Mouse (Mus musculus): Measurements from ENCODE around the gene Map3k6. TPM values are rescaled to one million over a fixed set of nuclear protein-coding genes. Genes with fewer than 3 reads are reported as not detected.

The Map3k6 gene
- polyA plus RNA-seq, 1 experiment, result 1.2 TPM

DNA sequence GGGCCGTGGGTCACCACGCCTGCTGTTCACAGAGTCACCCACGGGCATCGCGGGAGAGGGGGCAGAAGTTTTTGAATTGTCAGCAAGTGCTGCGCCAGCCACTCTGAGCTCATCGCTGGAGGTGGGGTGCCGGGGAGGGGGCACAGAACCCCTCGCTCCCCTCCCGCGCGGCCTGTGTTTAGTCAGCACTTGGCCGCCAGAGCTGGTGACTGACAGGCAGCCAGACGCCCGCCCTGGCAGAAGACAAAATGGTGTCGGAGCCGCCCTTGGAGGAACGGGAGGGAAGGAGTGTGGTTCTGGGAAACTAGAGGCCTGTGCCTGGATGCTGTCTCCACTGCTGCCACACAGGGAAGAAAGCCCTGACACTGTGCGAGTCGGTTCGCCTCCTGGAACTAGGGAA lies 40.3 kb upstream of the Map3k6 start:
- TF ChIP-seq GATA1 (IDR thresholded peaks at IDR 0.05; ENCODE audit: low read length) (no peak), TAL1 (IDR thresholded peaks at IDR 0.05; ENCODE audit: low read length) (no peak)
- Histone ChIP-seq H3K9me3 (ENCODE audit: control insufficient read depth, low read length) (no peaks in the 10 kb centered on the region), H3K4me3 (replicated peaks) (no peak overlapping the region), H3K4me1 (ENCODE audit: control insufficient read depth) (peaks cover 13% of the 10 kb centered on the region), H3K27me3 (ENCODE audit: control insufficient read depth) (no peaks in the 10 kb centered on the region), H3K36me3 (ENCODE audit: control insufficient read depth) (peaks cover 27% of the 10 kb centered on the region)

DNA sequence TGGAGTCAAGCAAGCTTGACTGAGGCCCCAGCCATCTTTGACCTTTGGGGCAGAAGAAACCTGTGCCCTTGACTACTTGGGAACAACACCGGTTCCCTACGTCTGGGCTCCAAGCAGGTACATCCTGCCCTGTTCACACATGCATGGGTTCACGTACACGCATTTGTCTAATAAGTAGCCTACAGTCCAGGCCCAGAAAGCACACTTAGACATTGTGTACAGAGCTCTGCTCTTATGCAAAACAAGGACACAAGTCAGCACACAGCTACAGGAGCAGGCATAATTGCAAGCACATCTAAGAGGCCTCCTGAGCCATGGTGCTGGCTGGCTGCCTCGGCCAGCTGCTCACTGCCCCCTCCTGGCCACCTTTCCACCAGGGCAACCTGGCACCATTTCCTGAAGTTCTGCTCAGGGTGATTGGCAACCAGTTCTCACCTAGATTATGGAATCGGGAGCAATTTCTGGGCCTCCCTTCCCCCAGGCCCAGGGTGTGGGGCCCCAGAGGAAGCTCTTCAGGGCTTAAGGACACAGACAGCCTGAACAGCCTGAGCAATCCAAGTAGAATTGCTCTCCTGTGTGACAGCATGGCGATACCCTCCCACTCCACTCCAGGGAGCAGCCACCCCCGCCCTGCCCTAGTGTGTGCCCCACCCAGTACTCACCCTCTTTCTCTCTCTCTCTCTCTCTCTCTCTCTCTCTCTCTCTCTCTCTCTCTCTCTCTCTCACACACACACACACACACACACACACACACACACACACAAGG lies 39.4 kb upstream of the Map3k6 start:
- no peaks in the 10 kb centered on the region for H3K27me3 ChIP-seq (ENCODE audit: control insufficient read depth)
- peaks cover 18% of the 10 kb centered on the region for H3K36me3 ChIP-seq (ENCODE audit: control insufficient read depth)
- H3K4me1 ChIP-seq (ENCODE audit: control insufficient read depth), result peaks cover 13% of the 10 kb centered on the region
- TF ChIP-seq GATA1 (IDR thresholded peaks at IDR 0.05; ENCODE audit: low read length) (no peak), TAL1 (IDR thresholded peaks at IDR 0.05; ENCODE audit: low read length) (no peak)
- no peak overlapping the region for H3K4me3 ChIP-seq (replicated peaks)
- H3K9me3 ChIP-seq (ENCODE audit: control insufficient read depth, low read length), result no peaks in the 10 kb centered on the region

DNA sequence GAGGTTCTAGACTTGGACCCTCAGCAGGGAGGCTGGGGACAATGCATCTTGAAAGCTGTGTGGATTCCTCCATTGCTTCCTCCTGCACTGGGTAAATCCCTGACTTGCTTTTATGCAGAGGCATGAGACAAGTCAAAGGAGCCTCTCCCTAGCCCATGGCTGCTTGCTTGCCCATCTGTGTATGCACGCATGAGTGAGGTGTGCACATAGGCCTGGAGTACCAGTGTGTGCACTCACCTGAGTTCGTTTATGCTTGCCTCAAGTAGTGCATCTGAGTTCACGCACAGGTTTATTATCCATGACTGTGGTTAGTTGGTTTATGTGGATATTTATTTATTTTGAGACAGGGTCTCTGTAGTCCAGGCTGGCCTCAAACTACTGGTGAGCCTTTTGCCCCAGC lies 38.4 kb upstream of the Map3k6 start:
- TF ChIP-seq GATA1 (IDR thresholded peaks at IDR 0.05; ENCODE audit: low read length) (no peak), TAL1 (IDR thresholded peaks at IDR 0.05; ENCODE audit: low read length) (no peak)
- Histone ChIP-seq H3K9me3 (ENCODE audit: control insufficient read depth, low read length) (no peaks in the 10 kb centered on the region), H3K27me3 (ENCODE audit: control insufficient read depth) (no peaks in the 10 kb centered on the region), H3K4me1 (ENCODE audit: control insufficient read depth) (peaks cover 13% of the 10 kb centered on the region), H3K4me3 (replicated peaks) (no peak overlapping the region), H3K36me3 (ENCODE audit: control insufficient read depth) (peaks cover 7% of the 10 kb centered on the region)

DNA sequence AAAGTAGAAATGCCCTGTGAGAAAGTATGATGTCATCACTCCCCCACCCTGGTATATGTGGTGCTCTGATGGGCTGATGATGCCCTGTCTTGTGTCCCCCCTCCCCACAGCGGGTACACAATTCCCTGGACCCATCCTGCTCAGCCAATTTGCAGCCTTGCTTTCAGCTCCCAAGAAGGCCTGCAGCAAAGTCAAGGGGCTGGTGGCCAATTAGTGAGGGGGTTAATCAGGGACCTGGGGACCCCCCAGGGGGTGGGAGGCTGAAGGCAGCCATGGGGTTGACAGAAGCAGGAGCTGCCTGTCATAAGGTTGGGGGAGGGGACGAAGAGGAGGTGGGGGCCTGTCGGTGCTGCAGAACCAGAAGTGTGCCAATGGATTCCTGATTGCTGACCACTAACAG lies 37.0 kb upstream of the Map3k6 start:
- Histone ChIP-seq H3K27me3 (ENCODE audit: control insufficient read depth) (peaks cover 3% of the 10 kb centered on the region), H3K9me3 (ENCODE audit: control insufficient read depth, low read length) (no peaks in the 10 kb centered on the region), H3K36me3 (ENCODE audit: control insufficient read depth) (peaks cover 3% of the 10 kb centered on the region), H3K4me3 (replicated peaks) (no peak overlapping the region), H3K4me1 (ENCODE audit: control insufficient read depth) (peaks cover 13% of the 10 kb centered on the region)
- TF ChIP-seq GATA1 (IDR thresholded peaks at IDR 0.05; ENCODE audit: low read length) (no peak), TAL1 (IDR thresholded peaks at IDR 0.05; ENCODE audit: low read length) (no peak)

- Histone ChIP-seq H3K4me1 (ENCODE audit: control insufficient read depth) (peaks cover 10% of the 10 kb centered on the region), H3K4me3 (replicated peaks) (no peak overlapping the region), H3K36me3 (ENCODE audit: control insufficient read depth) (peaks cover 3% of the 10 kb centered on the region), H3K9me3 (ENCODE audit: control insufficient read depth, low read length) (no peaks in the 10 kb centered on the region), H3K27me3 (ENCODE audit: control insufficient read depth) (peaks cover 10% of the 10 kb centered on the region)
- no peak for TF ChIP-seq TAL1 (IDR thresholded peaks at IDR 0.05; ENCODE audit: low read length)
- TF ChIP-seq GATA1 (IDR thresholded peaks at IDR 0.05; ENCODE audit: low read length), result no peak
These were observed 36.2 kb upstream of the Map3k6 start for GRCm38 (mm10) chr4:133204379-133204778.

GRCm38 (mm10) chr4:133209366-133209765 lies 31.3 kb upstream of the Map3k6 start:
- TF ChIP-seq GATA1 (IDR thresholded peaks at IDR 0.05; ENCODE audit: low read length), result no peak
- no peak for TF ChIP-seq TAL1 (IDR thresholded peaks at IDR 0.05; ENCODE audit: low read length)
- Histone ChIP-seq H3K4me3 (replicated peaks) (no peak overlapping the region), H3K27me3 (ENCODE audit: control insufficient read depth) (peaks cover 53% of the 10 kb centered on the region), H3K4me1 (ENCODE audit: control insufficient read depth) (peaks cover 17% of the 10 kb centered on the region), H3K9me3 (ENCODE audit: control insufficient read depth, low read length) (peaks cover 2% of the 10 kb centered on the region; the same call in 1 of the 2 replicates), H3K36me3 (ENCODE audit: control insufficient read depth) (no peaks in the 10 kb centered on the region)

DNA sequence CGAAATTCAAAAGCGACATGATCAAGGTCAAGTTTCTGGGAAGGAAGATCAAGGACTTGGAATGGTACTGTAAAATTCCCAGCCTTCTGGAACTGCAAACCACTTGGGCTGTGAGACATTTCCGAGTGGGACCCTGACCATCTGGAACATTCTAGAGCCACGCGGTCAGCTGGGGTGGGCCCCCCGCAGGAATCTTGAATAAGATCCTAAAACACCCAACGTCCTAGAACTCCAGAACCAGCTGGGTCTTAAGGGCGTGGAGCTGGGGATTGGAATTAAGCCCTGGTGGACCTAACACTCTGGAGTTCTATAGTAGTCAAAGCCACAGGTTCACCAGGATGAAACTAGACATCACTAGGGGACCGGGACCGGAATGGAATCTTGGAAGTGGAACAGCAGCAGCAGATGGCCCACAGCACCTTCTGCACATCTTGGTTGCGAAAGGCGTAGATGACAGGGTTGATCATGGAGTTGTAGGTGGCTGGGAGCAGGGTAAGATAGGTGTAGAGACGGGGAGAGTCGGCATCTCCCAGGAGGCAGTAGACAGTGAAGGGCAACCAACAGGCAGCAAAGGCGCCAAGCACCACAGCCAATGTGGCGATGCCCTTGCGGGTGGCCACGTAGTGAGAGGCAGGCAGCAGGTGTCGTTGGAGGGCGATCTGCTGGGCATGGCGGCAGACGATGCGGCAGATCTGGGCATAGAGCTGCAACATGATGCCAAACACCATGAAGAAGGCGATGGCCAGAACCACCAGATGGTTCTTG lies 30.4 kb upstream of the Map3k6 start:
- Histone ChIP-seq H3K4me3 (replicated peaks) (no peak overlapping the region), H3K9me3 (ENCODE audit: control insufficient read depth, low read length) (peaks cover 2% of the 10 kb centered on the region; the same call in 1 of the 2 replicates), H3K36me3 (ENCODE audit: control insufficient read depth) (no peaks in the 10 kb centered on the region), H3K4me1 (ENCODE audit: control insufficient read depth) (peaks cover 17% of the 10 kb centered on the region), H3K27me3 (ENCODE audit: control insufficient read depth) (peaks cover 59% of the 10 kb centered on the region)
- TF ChIP-seq GATA1 (IDR thresholded peaks at IDR 0.05; ENCODE audit: low read length) (no peak), TAL1 (IDR thresholded peaks at IDR 0.05; ENCODE audit: low read length) (no peak)

- peaks cover 63% of the 10 kb centered on the region for H3K27me3 ChIP-seq (ENCODE audit: control insufficient read depth)
- TF ChIP-seq GATA1 (IDR thresholded peaks at IDR 0.05; ENCODE audit: low read length) (no peak), TAL1 (IDR thresholded peaks at IDR 0.05; ENCODE audit: low read length) (no peak)
- no peaks in the 10 kb centered on the region for H3K36me3 ChIP-seq (ENCODE audit: control insufficient read depth)
- H3K4me3 ChIP-seq (replicated peaks), result no peak overlapping the region
- peaks cover 2% of the 10 kb centered on the region; the same call in 1 of the 2 replicates for H3K9me3 ChIP-seq (ENCODE audit: control insufficient read depth, low read length)
- peaks cover 17% of the 10 kb centered on the region for H3K4me1 ChIP-seq (ENCODE audit: control insufficient read depth)
These were observed 29.7 kb upstream of the Map3k6 start for GRCm38 (mm10) chr4:133210788-133211390.

All from erythroblast, embryonic 14.5 days (primary cell).